Mouse (Mus musculus) liver, postnatal 0 days (tissue): ENCODE measurements at regions not wholly inside any gene's neighbourhood (a gene's known extent, or its start where the extent isn't known, plus 50 kb on each side); places are given as distances from the start of the nearest gene placed in this dataset.

Experiments
- ATAC-seq: fragments of 200-750 bp; cut with Nextera tagmentation; 2 replicates; pipeline ENCODE4 v1.8.0; 2017; ENCODE audit warnings: mild to moderate bottlenecking, moderate library complexity
- DNase-seq: peaks from one replicate; pipeline ENCODE4 v3.0.0-alpha.2; 2016
- H3K27ac ChIP-seq: fragments of 300-500 bp; sonication (generic); 2 replicates; pipeline ENCODE4 v1.5.1; 2014; ENCODE audit warnings: antibody characterized with exemption, moderate library complexity, mild to moderate bottlenecking, low read depth
- H3K27me3 ChIP-seq: fragments of 300-500 bp; sonication (generic); 2 replicates; pipeline ENCODE4 v1.6.1; 2014; ENCODE audit warnings: low read length, control low read depth, mixed read lengths; ENCODE audit not compliant: insufficient read depth
- H3K36me3 ChIP-seq: fragments of 300-500 bp; sonication (generic); replicated peaks from 2 replicates; pipeline ENCODE4 v1.6.1; 2014; ENCODE audit warnings: mild to moderate bottlenecking, control low read depth, low read length, moderate library complexity, mixed read lengths; ENCODE audit not compliant: insufficient read depth
- H3K4me1 ChIP-seq: fragments of 300-500 bp; sonication (generic); 2 replicates; pipeline ENCODE4 v1.6.1; 2014; ENCODE audit warnings: antibody characterized with exemption, mild to moderate bottlenecking, control low read depth; ENCODE audit not compliant: insufficient read depth
- H3K4me2 ChIP-seq: fragments of 300-500 bp; sonication (generic); 2 replicates; pipeline ENCODE4 v1.6.1; 2014; ENCODE audit warnings: low read depth, mild to moderate bottlenecking, low read length, moderate library complexity, mixed read lengths
- H3K4me3 ChIP-seq: fragments of 300-500 bp; sonication (generic); 2 replicates; pipeline ENCODE4 v1.5.1; 2014; ENCODE audit warnings: low read depth, low read length
- H3K9ac ChIP-seq: fragments of 300-500 bp; sonication (generic); replicated peaks from 2 replicates; pipeline ENCODE4 v1.6.1; 2014; ENCODE audit warnings: mild to moderate bottlenecking, moderate library complexity
- H3K9me3 ChIP-seq: fragments of 300-500 bp; sonication (generic); 2 replicates; pipeline ENCODE4 v1.6.1; 2016; ENCODE audit warnings: mild to moderate bottlenecking, control low read depth, low read length, mixed read lengths
- CTCF ChIP-seq: sonication (generic); IDR thresholded peaks from 2 replicates; pipeline ENCODE4 v1.5.1; 2016; ENCODE audit warnings: antibody characterized with exemption, low read depth
- EP300 ChIP-seq: IDR thresholded peaks from 2 replicates; pipeline ENCODE4 v1.6.1; 2016; ENCODE audit warnings: antibody characterized with exemption, low read depth, mild to moderate bottlenecking
- WGBS: fragments of 180-500 bp; shearing (Covaris S2); extraction: QIAGEN DNeasy Blood & Tissue Kit; methylation state at CpG from one replicate; pipeline ENCODE4 v1.1.7; 2014; ENCODE audit not compliant: insufficient replicate concordance; 5-methylcytosine and 5-hydroxymethylcytosine counted together

DNA sequence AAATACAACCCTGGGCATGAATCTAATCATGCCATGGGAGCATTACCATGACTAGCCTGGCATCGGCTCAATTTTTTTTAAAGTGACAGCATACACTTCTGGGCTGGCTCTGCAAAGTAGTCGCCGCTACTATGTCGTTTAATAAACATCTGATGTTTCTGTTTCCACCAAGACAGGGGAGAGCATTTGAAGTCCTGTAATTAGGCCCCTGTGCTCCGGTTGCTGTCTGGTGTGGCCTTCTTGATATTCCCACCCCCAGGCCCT is 293.8 kb downstream of the Bcl11a start:
- WGBS, result 70% methylated on average over 5 of the region's 5 CpGs
- Histone ChIP-seq H3K4me1 (no peaks in the 10 kb centered on the region), H3K27me3 (no peaks in the 10 kb centered on the region), H3K4me2 (0 out of 2 replicates have a peak overlapping the region, but pooled peaks have one; percentile 26), H3K9me3 (no peaks in the 10 kb centered on the region), H3K4me3 (no peak overlapping the region), H3K36me3 (no peaks in the 10 kb centered on the region), H3K27ac (no peak overlapping the region), H3K9ac (no peak overlapping the region)
- TF ChIP-seq CTCF (no peak), EP300 (no peak)
- DNase-seq (no peak), ATAC-seq (no peak)

DNA sequence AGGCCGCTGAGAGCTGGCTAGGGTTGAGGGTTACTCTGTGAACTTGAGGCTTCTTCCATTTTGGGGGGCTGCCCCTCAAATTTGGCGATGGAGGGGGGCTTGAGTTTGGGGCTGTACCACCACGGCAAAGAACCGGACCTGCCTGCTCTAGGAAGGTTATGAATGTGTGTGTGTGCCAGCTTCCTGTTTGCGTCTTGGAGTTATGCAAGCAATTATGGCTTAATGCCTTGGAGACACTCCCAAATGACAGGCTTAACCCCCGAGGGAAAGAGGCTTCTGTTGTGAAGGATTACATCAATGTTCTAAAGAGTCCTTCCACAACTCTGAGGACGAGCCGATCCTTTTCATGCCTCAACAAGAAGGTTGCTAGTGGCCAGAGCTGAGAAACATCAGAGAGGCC is 294.1 kb downstream of the Bcl11a start:
- no peak overlapping the region for H3K27ac ChIP-seq
- no peak for DNase-seq
- no peaks in the 10 kb centered on the region for H3K27me3 ChIP-seq
- H3K9me3 ChIP-seq, result no peaks in the 10 kb centered on the region
- 47% methylated on average over 8 of the region's 8 CpGs for WGBS
- no peaks in the 10 kb centered on the region for H3K4me1 ChIP-seq
- H3K36me3 ChIP-seq, result no peaks in the 10 kb centered on the region
- H3K9ac ChIP-seq, result no peak overlapping the region
- ATAC-seq, result no peak
- H3K4me2 ChIP-seq, result 0 out of 2 replicates have a peak overlapping the region, but pooled peaks have one; percentile 26
- H3K4me3 ChIP-seq, result no peak overlapping the region
- TF ChIP-seq CTCF (no peak), EP300 (no peak)

DNA sequence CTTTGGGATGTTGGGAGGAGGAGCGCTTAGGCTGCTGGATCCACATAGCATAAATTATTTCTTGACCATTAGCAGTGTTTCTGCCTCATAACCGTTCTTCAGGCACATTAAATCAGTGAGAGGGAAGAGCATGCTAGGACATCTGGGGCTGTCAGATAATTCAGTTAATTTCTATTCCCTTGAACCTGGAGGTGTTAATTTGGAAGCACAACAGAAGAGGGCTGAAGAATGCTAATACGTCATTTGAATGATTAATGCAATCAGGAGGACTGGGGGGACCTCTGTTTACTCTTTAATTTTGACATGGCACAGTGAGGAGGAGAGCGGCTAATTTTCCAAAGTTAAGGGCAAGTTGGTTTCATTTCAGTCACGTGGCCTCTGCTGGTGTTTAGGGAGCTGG is 294.8 kb downstream of the Bcl11a start:
- no peaks in the 10 kb centered on the region for H3K4me1 ChIP-seq
- DNase-seq (no peak), ATAC-seq (no peak)
- no peaks in the 10 kb centered on the region for H3K9me3 ChIP-seq
- 68% methylated on average over 5 of the region's 5 CpGs for WGBS
- no peak overlapping the region for H3K4me3 ChIP-seq
- H3K9ac ChIP-seq, result no peak overlapping the region
- no peaks in the 10 kb centered on the region for H3K27me3 ChIP-seq
- TF ChIP-seq EP300 (no peak), CTCF (no peak)
- no peaks in the 10 kb centered on the region for H3K36me3 ChIP-seq
- H3K4me2 ChIP-seq, result no peak overlapping the region
- no peak overlapping the region for H3K27ac ChIP-seq

DNA sequence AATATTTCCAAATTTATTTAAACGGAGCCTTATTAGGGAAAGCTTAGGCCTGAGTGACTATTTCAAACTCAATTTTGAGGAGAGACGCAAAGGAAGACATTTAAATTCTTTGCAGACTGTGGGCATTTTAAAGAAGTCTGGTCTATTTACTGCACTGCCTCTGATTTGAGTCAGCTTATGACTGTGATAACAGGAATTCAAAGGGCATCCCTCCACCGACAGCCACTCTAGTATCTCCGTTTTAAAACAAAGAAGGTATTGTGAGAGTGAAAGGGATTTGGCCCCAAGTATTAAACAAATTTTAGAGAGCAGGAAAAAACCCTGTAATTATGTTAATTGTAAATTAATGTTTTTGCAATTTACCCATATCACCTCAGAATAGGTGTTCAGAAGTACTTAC is 295.4 kb downstream of the Bcl11a start:
- H3K27me3 ChIP-seq, result no peaks in the 10 kb centered on the region
- DNase-seq (no peak), ATAC-seq (no peak)
- TF ChIP-seq CTCF, result no peak
- no peak for TF ChIP-seq EP300
- no peaks in the 10 kb centered on the region for H3K9me3 ChIP-seq
- WGBS, result 68% methylated on average over 4 of the region's 4 CpGs
- no peak overlapping the region for H3K9ac ChIP-seq
- H3K36me3 ChIP-seq, result no peaks in the 10 kb centered on the region
- H3K27ac ChIP-seq, result no peak overlapping the region
- H3K4me1 ChIP-seq, result no peaks in the 10 kb centered on the region
- H3K4me3 ChIP-seq, result no peak overlapping the region
- no peak overlapping the region for H3K4me2 ChIP-seq

DNA sequence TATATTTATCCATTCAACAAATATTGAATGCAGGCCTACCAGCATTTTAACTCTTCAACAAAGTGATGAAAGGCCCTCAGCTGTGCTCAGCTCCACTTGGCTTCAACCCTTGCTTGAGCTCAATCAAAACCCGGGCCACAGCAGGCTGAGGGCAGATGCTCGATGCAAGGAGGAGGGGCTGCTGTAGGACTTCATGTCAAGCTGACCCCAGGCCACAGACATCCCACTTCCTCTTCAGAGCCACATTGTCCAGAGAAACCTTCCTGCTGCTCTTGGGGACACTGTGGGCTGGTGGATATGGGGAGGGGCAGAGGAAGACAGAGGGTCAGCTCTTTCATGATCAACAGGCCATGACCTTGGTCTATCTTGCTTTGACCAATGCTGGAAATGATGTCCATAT is 299.7 kb downstream of the Bcl11a start:
- TF ChIP-seq EP300 (no peak), CTCF (no peak)
- WGBS, result 44% methylated on average over 2 of the region's 2 CpGs
- H3K4me2 ChIP-seq, result no peak overlapping the region
- no peaks in the 10 kb centered on the region for H3K27me3 ChIP-seq
- ATAC-seq (no peak), DNase-seq (no peak)
- no peaks in the 10 kb centered on the region for H3K9me3 ChIP-seq
- no peaks in the 10 kb centered on the region for H3K36me3 ChIP-seq
- no peaks in the 10 kb centered on the region for H3K4me1 ChIP-seq
- H3K27ac ChIP-seq, result no peak overlapping the region
- no peak overlapping the region for H3K9ac ChIP-seq
- no peak overlapping the region for H3K4me3 ChIP-seq

DNA sequence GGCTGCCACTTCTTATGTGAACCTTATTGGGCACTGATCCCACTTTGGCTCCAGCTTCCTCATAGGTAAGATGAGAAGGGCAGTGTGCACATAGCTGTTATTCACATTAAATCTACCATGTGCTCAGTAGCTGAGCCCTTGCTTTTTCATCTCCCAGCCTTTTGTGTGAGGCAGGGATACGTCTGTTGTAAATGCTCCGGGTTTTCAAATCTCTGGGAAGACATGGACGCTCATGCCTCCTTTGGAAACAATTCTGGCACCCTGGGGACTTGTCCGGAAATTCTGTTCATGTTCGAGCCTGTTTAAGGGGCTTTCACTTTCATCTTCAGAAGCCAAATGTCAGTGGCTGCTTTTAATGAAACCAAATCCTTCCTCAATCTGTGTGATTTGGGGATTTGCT is 312.7 kb downstream of the Bcl11a start:
- Histone ChIP-seq H3K27me3 (no peaks in the 10 kb centered on the region), H3K9me3 (no peaks in the 10 kb centered on the region), H3K9ac (no peak overlapping the region), H3K4me1 (no peaks in the 10 kb centered on the region), H3K4me3 (no peak overlapping the region), H3K27ac (no peak overlapping the region), H3K36me3 (no peaks in the 10 kb centered on the region), H3K4me2 (no peak overlapping the region)
- no peak for ATAC-seq
- 68% methylated on average over 5 of the region's 5 CpGs for WGBS
- TF ChIP-seq EP300 (no peak), CTCF (no peak)
- no peak for DNase-seq

DNA sequence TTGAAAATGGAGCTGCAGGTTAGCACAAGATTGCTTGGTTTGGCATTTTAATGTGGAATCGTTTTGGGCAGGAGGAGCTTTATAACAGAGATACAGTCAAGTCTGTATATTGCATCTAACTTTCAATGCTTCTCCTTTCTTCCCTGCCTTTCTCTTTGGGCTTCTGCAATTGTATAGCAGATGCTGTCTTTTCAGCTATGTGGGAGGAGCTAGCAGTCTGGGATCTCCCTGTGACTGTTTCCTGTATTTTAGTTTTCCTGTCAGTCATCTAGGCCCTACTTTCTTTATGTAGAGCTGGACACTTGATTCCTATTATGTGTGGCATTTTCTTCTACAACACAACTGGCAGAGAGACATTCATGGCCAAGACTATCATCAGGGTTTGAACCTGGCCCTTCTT is 313.5 kb downstream of the Bcl11a start:
- ATAC-seq, result no peak
- TF ChIP-seq CTCF (no peak), EP300 (no peak)
- no peak for DNase-seq
- H3K9me3 ChIP-seq, result no peaks in the 10 kb centered on the region
- H3K4me2 ChIP-seq, result no peak overlapping the region
- no peak overlapping the region for H3K9ac ChIP-seq
- H3K27me3 ChIP-seq, result no peaks in the 10 kb centered on the region
- no peak overlapping the region for H3K27ac ChIP-seq
- no peak overlapping the region for H3K4me3 ChIP-seq
- 51% methylated on average over 1 of the region's 1 CpGs for WGBS
- no peaks in the 10 kb centered on the region for H3K4me1 ChIP-seq
- no peaks in the 10 kb centered on the region for H3K36me3 ChIP-seq
